Mouse (Mus musculus) bone marrow, adult 2 months (tissue): Measurements from ENCODE around the gene Adgrd1. TPM values are rescaled to one million over a fixed set of nuclear protein-coding genes. Genes with fewer than 3 reads are reported as not detected.

Experiments
- H3K27ac ChIP-seq: fragments of 200-500 bp; 2 replicates; pipeline ENCODE4 v1.5.1; 2012; ENCODE audit warnings: low read depth, mild to moderate bottlenecking, control low read depth, inconsistent platforms, low read length; ENCODE audit not compliant: control insufficient read depth, poor library complexity, insufficient read depth
- H3K4me1 ChIP-seq: fragments of 200-500 bp; 2 replicates; pipeline ENCODE4 v1.6.1; 2011; ENCODE audit warnings: low read length; ENCODE audit not compliant: control insufficient read depth, insufficient read depth
- H3K4me3 ChIP-seq: fragments of 200-500 bp; replicated peaks from 2 replicates; pipeline ENCODE3; 2011; ENCODE audit warnings: mild to moderate bottlenecking, low read depth, low read length, control low read depth; ENCODE audit not compliant: control insufficient read depth
- CTCF ChIP-seq: fragments of 200-500 bp; IDR thresholded peaks from 2 replicates; pipeline ENCODE4 v1.5.1; 2011; ENCODE audit warnings: low read length, control low read depth; ENCODE audit not compliant: control insufficient read depth, insufficient read depth
- POLR2A ChIP-seq: fragments of 200-500 bp; IDR thresholded peaks from 2 replicates; pipeline ENCODE4 v1.6.1; 2011; ENCODE audit warnings: low read depth, mild to moderate bottlenecking, control low read depth, low read length, borderline replicate concordance; ENCODE audit not compliant: control insufficient read depth
- WGBS: fragments of 180-500 bp; shearing (Covaris S2); methylation state at CpG from one replicate; pipeline ENCODE4 v1.1.7; 2018; 5-methylcytosine and 5-hydroxymethylcytosine counted together
- polyA plus RNA-seq: library from polyadenylated mRNA; stranded (reverse); fragments of >200 nt; gene quantifications from 2 replicates; pipeline ENCODE4 v1.2.4, GENCODE M21; 2011; ENCODE audit warnings: low replicate concordance; ENCODE audit not compliant: missing spikeins, insufficient read depth, insufficient read length

Adgrd1 gene
- polyA plus RNA-seq, 1 experiment, result 0.47 TPM

DNA sequence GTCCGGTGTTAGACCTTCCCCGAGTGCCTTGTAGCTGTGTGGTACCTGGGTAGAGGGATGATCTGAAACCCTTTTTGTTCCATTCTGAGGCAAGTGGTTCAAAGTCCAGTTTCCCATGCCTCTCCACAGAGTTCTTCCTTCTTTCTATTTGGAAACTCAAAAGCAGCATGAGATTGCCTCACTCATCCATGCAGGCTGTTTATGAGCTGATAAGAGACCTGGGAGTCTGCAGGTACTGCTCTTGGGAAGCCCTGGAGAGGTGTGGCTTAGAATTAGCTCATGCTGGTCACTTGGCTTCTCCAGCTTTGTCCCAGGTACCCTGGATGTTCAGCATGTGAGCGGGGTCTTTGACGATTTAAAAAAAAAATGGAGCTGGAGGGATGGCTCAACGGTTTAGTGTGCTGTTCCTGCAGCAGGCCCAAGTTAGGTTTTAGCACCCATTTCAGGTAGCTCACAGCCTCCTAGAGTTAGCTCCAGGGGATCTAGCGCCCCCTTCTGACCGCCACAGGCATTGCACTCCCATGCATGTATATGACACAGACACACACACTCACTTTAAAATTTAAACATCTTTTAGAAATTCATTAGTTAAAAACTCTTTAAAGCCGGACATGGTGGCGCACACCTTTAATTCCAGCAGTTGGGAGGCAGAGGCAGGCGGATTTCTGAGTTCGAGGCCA, 65.0 kb downstream of the Adgrd1 start:
- H3K27ac ChIP-seq, result no peak overlapping the region
- WGBS, result 80% methylated on average over 11 of the region's 11 CpGs
- H3K4me1 ChIP-seq, result no peaks in the 10 kb centered on the region
- no peak for TF ChIP-seq POLR2A
- TF ChIP-seq CTCF, result peak; percentile 37
- H3K4me3 ChIP-seq, result no peak overlapping the region

DNA sequence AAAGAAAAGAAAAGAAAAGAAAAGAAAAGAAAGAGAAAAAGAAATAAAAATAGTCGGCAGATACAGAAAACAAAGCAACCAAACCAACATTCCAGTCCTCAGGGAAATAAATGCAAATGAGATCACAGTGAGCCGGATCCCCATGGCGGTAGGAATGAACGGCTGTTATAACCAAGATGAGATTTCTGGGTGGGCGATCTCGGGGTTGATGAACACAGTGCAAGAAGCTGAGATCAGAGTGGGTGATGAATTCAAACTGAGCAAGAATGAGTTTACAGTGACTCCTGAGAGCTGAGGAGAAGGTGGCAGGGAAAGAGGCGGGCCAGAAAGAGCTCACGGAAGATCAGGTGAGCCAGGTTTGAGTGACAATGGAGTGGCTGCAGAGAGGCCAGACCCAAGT, 66.9 kb downstream of the Adgrd1 start:
- TF ChIP-seq POLR2A (no peak), CTCF (no peak)
- Histone ChIP-seq H3K4me3 (no peak overlapping the region), H3K27ac (no peak overlapping the region), H3K4me1 (no peaks in the 10 kb centered on the region)
- 79% methylated on average over 8 of the region's 8 CpGs for WGBS

DNA sequence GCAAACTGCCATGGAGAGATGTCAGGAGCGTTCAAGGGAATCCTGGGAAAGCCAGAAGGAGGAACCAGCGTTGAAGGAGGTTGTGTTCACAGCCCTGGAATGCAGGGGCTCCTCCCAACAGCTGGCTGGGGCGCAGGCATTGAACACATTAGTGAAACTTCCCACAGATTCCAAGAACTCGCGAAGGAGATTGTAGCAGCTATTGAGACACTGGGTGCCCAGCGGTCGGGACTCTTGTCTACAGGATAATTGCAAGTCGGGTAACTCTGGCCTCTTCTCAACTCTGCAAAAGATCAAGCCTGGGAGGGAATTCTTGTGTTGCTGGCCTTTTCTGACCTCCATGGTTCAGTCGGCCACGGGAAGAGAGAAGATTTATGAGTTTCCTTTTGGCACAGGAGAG, 67.5 kb downstream of the Adgrd1 start:
- WGBS, result 45% methylated on average over 10 of the region's 10 CpGs
- no peak for TF ChIP-seq POLR2A
- TF ChIP-seq CTCF, result no peak
- Histone ChIP-seq H3K4me1 (no peaks in the 10 kb centered on the region), H3K4me3 (no peak overlapping the region), H3K27ac (no peak overlapping the region)

DNA sequence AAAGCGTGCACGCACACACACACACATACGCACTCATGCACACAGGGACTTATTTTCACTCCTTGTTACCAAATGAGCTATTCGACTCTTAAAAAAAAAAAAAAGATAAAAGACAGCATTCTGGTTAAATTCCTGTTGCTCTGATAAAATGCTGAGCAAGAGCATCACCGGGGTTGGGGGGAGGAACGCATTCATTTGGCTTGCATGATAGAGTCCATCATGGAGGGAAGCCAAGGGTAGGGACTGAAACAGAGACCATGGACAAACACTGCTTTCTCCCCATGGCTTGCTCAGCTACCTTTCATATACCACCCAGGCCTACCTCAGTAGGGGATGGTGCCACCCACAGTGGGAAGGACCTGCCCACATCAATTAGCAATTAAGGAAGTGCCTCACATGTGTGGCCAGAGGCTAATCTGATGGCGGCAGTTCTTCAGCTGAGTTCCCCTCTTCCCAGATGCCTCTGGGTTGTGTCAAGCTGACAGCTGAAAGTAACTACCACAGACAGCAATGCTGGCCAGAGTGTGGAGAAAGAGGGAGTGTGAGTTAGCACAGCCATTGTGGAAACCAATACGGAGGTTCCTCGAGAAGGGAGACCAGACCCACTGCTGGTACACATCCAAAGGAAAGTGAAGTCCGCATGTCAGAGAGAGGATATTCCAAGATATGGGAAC, 68.5 kb downstream of the Adgrd1 start:
- H3K4me3 ChIP-seq, result no peak overlapping the region
- H3K27ac ChIP-seq, result no peak overlapping the region
- no peaks in the 10 kb centered on the region for H3K4me1 ChIP-seq
- TF ChIP-seq CTCF (no peak), POLR2A (no peak)
- WGBS, result 73% methylated on average over 10 of the region's 10 CpGs

DNA sequence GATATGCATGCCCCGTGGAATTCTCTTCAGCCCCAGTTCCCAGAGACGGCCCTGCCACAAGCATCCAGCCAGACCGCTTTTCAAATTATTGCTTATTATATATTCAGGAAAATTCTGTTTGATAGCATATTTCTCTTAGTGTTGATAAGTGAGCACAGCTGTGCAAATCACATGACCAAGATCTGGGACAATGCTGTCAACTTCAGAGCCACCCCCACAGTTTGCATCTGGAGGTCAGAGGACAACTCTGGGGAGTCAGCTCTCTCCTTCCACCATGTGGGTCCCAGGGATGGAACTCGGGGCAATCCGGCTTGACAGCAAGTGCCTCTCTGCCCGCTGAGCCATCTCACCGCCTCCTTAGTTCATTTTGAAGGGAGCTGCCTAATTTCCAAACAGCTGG, 69.0 kb downstream of the Adgrd1 start:
- Histone ChIP-seq H3K4me1 (no peaks in the 10 kb centered on the region), H3K27ac (no peak overlapping the region), H3K4me3 (no peak overlapping the region)
- TF ChIP-seq POLR2A, result no peak
- TF ChIP-seq CTCF, result no peak
- WGBS, result 84% methylated on average over 7 of the region's 7 CpGs

DNA sequence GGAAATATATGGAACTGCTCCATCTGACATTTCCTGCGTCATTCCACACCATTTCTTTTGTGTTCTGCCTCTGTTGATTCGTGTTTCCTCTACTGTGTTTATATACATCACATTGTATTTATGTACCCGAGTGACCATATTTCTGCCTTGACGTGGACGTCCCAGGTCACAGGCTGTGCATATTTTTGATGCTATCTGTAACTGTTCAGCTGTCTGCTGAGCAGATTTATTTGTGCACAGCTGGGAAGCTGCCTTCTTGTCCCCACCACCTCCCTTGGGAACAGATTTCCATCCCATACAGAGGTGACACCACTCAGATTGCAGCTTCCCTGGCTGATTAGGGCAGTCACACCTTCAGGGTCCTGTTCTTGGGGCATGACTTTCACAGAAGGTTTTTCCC, 72.5 kb downstream of the Adgrd1 start:
- no peak overlapping the region for H3K27ac ChIP-seq
- 59% methylated on average over 5 of the region's 5 CpGs for WGBS
- H3K4me3 ChIP-seq, result no peak overlapping the region
- no peak for TF ChIP-seq CTCF
- no peak for TF ChIP-seq POLR2A
- H3K4me1 ChIP-seq, result no peaks in the 10 kb centered on the region

DNA sequence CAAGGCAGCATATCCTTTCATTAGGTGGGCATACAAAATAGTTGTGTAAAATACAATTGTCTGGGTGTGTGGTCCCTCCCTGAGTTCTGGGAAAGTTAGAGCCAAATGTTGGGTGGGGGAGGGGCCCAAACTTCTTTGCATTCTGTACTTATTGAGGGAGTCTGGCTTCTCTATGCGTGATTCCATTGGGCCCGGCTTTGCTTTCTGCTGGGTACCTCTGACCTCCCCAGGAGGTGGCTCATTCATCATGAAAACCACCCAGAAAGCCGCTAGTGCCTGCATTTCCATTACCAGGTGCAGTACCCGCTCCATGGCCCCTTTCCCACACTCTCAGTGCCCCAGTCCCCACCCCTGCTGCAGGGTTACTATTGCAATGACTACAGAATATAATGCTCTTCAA, 73.0 kb downstream of the Adgrd1 start:
- no peak for TF ChIP-seq CTCF
- TF ChIP-seq POLR2A, result no peak
- WGBS, result 63% methylated on average over 4 of the region's 4 CpGs
- no peak overlapping the region for H3K27ac ChIP-seq
- H3K4me3 ChIP-seq, result no peak overlapping the region
- H3K4me1 ChIP-seq, result no peaks in the 10 kb centered on the region

DNA sequence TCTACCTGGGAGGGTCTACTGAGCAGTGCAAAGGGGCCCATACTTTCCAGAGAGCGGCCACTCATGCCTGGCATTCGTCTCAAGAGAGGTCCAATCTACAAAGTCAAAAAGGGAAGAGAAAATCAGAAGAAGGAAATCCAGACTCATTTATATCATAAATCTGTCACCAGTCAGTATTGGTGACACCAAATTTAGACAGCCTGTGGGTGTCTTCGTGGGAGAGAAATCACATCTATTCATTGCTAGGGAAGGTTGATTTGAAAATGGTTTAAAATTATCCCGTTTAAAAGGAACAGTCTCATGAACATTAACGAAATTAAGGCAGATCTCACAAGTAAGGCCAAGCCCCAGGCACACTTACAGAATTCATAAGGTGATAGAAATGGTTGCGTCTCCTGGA, 76.0 kb downstream of the Adgrd1 start:
- H3K4me3 ChIP-seq, result no peak overlapping the region
- H3K27ac ChIP-seq, result no peak overlapping the region
- no peaks in the 10 kb centered on the region for H3K4me1 ChIP-seq
- TF ChIP-seq POLR2A (no peak), CTCF (no peak)
- 53% methylated on average over 6 of the region's 6 CpGs for WGBS
